Mouse (Mus musculus) lung, embryonic 15.5 days (tissue): Measurements from ENCODE around the gene Olfr1446. TPM values are rescaled to one million over a fixed set of nuclear protein-coding genes. Genes with fewer than 3 reads are reported as not detected.

Experiments
- ATAC-seq: fragments of 200-750 bp; cut with Nextera tagmentation; 2 replicates; pipeline ENCODE4 v1.8.0; 2017; ENCODE audit warnings: moderate number of reproducible peaks, borderline replicate concordance; ENCODE audit not compliant: low FRiP score, low TSS enrichment; ENCODE audit errors: extremely low read depth
- H3K27ac ChIP-seq: fragments of 300-500 bp; sonication (generic); 2 replicates; pipeline ENCODE4 v1.5.1; 2015; ENCODE audit warnings: moderate library complexity, mild to moderate bottlenecking, inconsistent platforms
- H3K27me3 ChIP-seq: fragments of 300-500 bp; sonication (generic); 2 replicates; pipeline ENCODE4 v1.6.1; 2015; ENCODE audit warnings: inconsistent platforms
- H3K36me3 ChIP-seq: fragments of 300-500 bp; sonication (generic); 2 replicates; pipeline ENCODE4 v1.6.1; 2015; ENCODE audit warnings: inconsistent platforms
- H3K4me1 ChIP-seq: fragments of 300-500 bp; sonication (generic); 2 replicates; pipeline ENCODE4 v1.6.1; 2015; ENCODE audit warnings: inconsistent platforms
- H3K4me2 ChIP-seq: fragments of 300-500 bp; sonication (generic); 2 replicates; pipeline ENCODE4 v1.6.1; 2015; ENCODE audit warnings: inconsistent platforms, mild to moderate bottlenecking, moderate library complexity
- H3K4me3 ChIP-seq: fragments of 300-500 bp; sonication (generic); 2 replicates; pipeline ENCODE4 v1.5.1; 2015; ENCODE audit warnings: mild to moderate bottlenecking, inconsistent platforms
- H3K9ac ChIP-seq: fragments of 300-500 bp; sonication (generic); 2 replicates; pipeline ENCODE4 v1.6.1; 2015; ENCODE audit warnings: inconsistent platforms
- H3K9me3 ChIP-seq: fragments of 300-500 bp; sonication (generic); 2 replicates; pipeline ENCODE4 v1.6.1; 2016; ENCODE audit warnings: inconsistent platforms
- WGBS: fragments of 180-500 bp; shearing (Covaris S2); methylation state at CpG from one replicate; pipeline ENCODE4 v1.1.7; 2015; 5-methylcytosine and 5-hydroxymethylcytosine counted together
- polyA plus RNA-seq: library from polyadenylated mRNA; unstranded; fragments of >200 nt; fragmentation: Nextera tagmentation; extraction: Ambion mirVana; gene quantifications from 2 replicates; pipeline ENCODE4 v1.2.1, GENCODE M21; 2015

Olfr1446 gene
- not detected in 2 replicates for polyA plus RNA-seq

GRCm38 (mm10) chr19:12893424-12893823 is at the start of gene Olfr1446:
TSS of gene Olfr1446 (minus strand) at chr19:12893524.
- Histone ChIP-seq H3K36me3 (no peaks in the 10 kb centered on the region), H3K27me3 (no peaks in the 10 kb centered on the region), H3K4me3 (no peak within 1 kb of the TSS), H3K9me3 (no peaks in the 10 kb centered on the region), H3K4me2 (no peak within 1 kb of the TSS), H3K4me1 (no peaks in the 10 kb centered on the region), H3K27ac (no peak within 1 kb of the TSS), H3K9ac (no peak within 1 kb of the TSS)
- no peak for ATAC-seq
- WGBS: 64% methylated on average over 1 of the region's 1 CpGs

- Histone ChIP-seq H3K4me3 (no peak within 1 kb of the TSS), H3K9me3 (no peaks in the 10 kb centered on the region), H3K27ac (no peak within 1 kb of the TSS), H3K9ac (no peak within 1 kb of the TSS), H3K4me2 (no peak within 1 kb of the TSS), H3K4me1 (no peaks in the 10 kb centered on the region), H3K36me3 (no peaks in the 10 kb centered on the region), H3K27me3 (no peaks in the 10 kb centered on the region)
- no peak for ATAC-seq
Measured at GRCm38 (mm10) chr19:12930540-12930939, 37.2 kb upstream of the Olfr1446 start, which contains the start of gene Olfr1449. TSS of gene Olfr1449 (plus strand) at chr19:12930840.

GRCm38 (mm10) chr19:12924319-12924718 is 31.0 kb upstream of the Olfr1446 start, which contains the start of gene Olfr1448:
TSS of gene Olfr1448 (minus strand) at chr19:12924419.
- H3K27ac ChIP-seq: no peak within 1 kb of the TSS
- H3K4me2 ChIP-seq: no peak within 1 kb of the TSS
- no peaks in the 10 kb centered on the region for H3K9me3 ChIP-seq
- no peaks in the 10 kb centered on the region for H3K36me3 ChIP-seq
- H3K27me3 ChIP-seq: no peaks in the 10 kb centered on the region
- WGBS: 59% methylated on average over 1 of the region's 1 CpGs
- no peak within 1 kb of the TSS for H3K9ac ChIP-seq
- no peaks in the 10 kb centered on the region for H3K4me1 ChIP-seq
- no peak for ATAC-seq
- H3K4me3 ChIP-seq: no peak within 1 kb of the TSS

- Histone ChIP-seq H3K36me3 (no peaks in the 10 kb centered on the region), H3K9ac (no peak within 1 kb of the TSS), H3K4me3 (no peak within 1 kb of the TSS), H3K27me3 (no peaks in the 10 kb centered on the region), H3K4me2 (no peak within 1 kb of the TSS), H3K27ac (no peak within 1 kb of the TSS), H3K9me3 (no peaks in the 10 kb centered on the region), H3K4me1 (no peaks in the 10 kb centered on the region)
- 90% methylated on average over 1 of the region's 1 CpGs for WGBS
- ATAC-seq: no peak
Measured at GRCm38 (mm10) chr19:12903643-12904042, 10.3 kb upstream of the Olfr1446 start, which contains the start of gene Olfr1447. TSS of gene Olfr1447 (minus strand) at chr19:12903743.

GRCm38 (mm10) chr19:12883555-12883954 is 9.8 kb downstream of the Olfr1446 start, which contains the start of gene Olfr1445:
TSS of gene Olfr1445 (plus strand) at chr19:12883855.
- Histone ChIP-seq H3K4me1 (no peaks in the 10 kb centered on the region), H3K9ac (no peak within 1 kb of the TSS), H3K27me3 (no peaks in the 10 kb centered on the region), H3K4me3 (no peak within 1 kb of the TSS), H3K9me3 (no peaks in the 10 kb centered on the region), H3K36me3 (no peaks in the 10 kb centered on the region), H3K27ac (no peak within 1 kb of the TSS), H3K4me2 (no peak within 1 kb of the TSS)
- ATAC-seq: no peak
- 76% methylated on average over 2 of the region's 2 CpGs for WGBS

GRCm38 (mm10) chr19:12856983-12857382 is 36.3 kb downstream of the Olfr1446 start, which contains the start of gene Olfr1444:
TSS of gene Olfr1444 (plus strand) at chr19:12857283.
- WGBS: 51% methylated on average over 1 of the region's 1 CpGs
- no peak within 1 kb of the TSS for H3K27ac ChIP-seq
- no peak for ATAC-seq
- H3K36me3 ChIP-seq: no peaks in the 10 kb centered on the region
- no peak within 1 kb of the TSS for H3K4me3 ChIP-seq
- H3K9ac ChIP-seq: no peak within 1 kb of the TSS
- H3K9me3 ChIP-seq: no peaks in the 10 kb centered on the region
- no peak within 1 kb of the TSS for H3K4me2 ChIP-seq
- H3K4me1 ChIP-seq: no peaks in the 10 kb centered on the region
- H3K27me3 ChIP-seq: no peaks in the 10 kb centered on the region

- H3K4me1 ChIP-seq: no peaks in the 10 kb centered on the region
- no peak within 1 kb of the TSS for H3K27ac ChIP-seq
- no peak within 1 kb of the TSS for H3K4me3 ChIP-seq
- no peaks in the 10 kb centered on the region for H3K9me3 ChIP-seq
- H3K9ac ChIP-seq: no peak within 1 kb of the TSS
- H3K27me3 ChIP-seq: no peaks in the 10 kb centered on the region
- no peak for ATAC-seq
- no peaks in the 10 kb centered on the region for H3K36me3 ChIP-seq
- no peak within 1 kb of the TSS for H3K4me2 ChIP-seq
Measured at GRCm38 (mm10) chr19:12846382-12846781, 46.9 kb downstream of the Olfr1446 start, which contains the start of gene Gm5244. TSS of gene Gm5244 (plus strand) at chr19:12846682.

- H3K9ac ChIP-seq: no peak overlapping the region
- H3K4me3 ChIP-seq: no peak overlapping the region
- WGBS: 89% methylated on average over 1 of the region's 1 CpGs
- H3K36me3 ChIP-seq: no peaks in the 10 kb centered on the region
- no peak overlapping the region for H3K4me2 ChIP-seq
- ATAC-seq: no peak
- no peaks in the 10 kb centered on the region for H3K4me1 ChIP-seq
- H3K9me3 ChIP-seq: no peaks in the 10 kb centered on the region
- no peak overlapping the region for H3K27ac ChIP-seq
- no peaks in the 10 kb centered on the region for H3K27me3 ChIP-seq
Measured at GRCm38 (mm10) chr19:12838507-12838906, 54.8 kb downstream of the Olfr1446 start.

Other genes with a start within 250 kb of the Olfr1446 start
- not detected in 2 replicates for gene Olfr1442, start 223.1 kb downstream of the Olfr1446 start, polyA plus RNA-seq
- not detected in 2 replicates for gene Olfr1443, start 215.4 kb downstream of the Olfr1446 start, polyA plus RNA-seq
- gene Keg1, start 197.7 kb downstream of the Olfr1446 start, polyA plus RNA-seq: 0.14 TPM in 1 of 2 replicates, not detected in the other
- 1.2 and 1.3 TPM in 2 replicates for gene Cntf, start 127.9 kb downstream of the Olfr1446 start, polyA plus RNA-seq
- 14.1 and 14.7 TPM in 2 replicates for gene Zfp91, start 97.4 kb downstream of the Olfr1446 start, polyA plus RNA-seq
- gene Lpxn, start 97.3 kb downstream of the Olfr1446 start, polyA plus RNA-seq: 1.7 and 2.5 TPM in 2 replicates
- not detected in 2 replicates for gene Gm5244, start 46.8 kb downstream of the Olfr1446 start, polyA plus RNA-seq
- gene Olfr1444, start 36.2 kb downstream of the Olfr1446 start, polyA plus RNA-seq: not detected in 2 replicates
- not detected in 2 replicates for gene Olfr1445, start 9.7 kb downstream of the Olfr1446 start, polyA plus RNA-seq
- not detected in 2 replicates for gene Olfr1447, start 10.2 kb upstream of the Olfr1446 start, polyA plus RNA-seq
- not detected in 2 replicates for gene Olfr1448, start 30.9 kb upstream of the Olfr1446 start, polyA plus RNA-seq
- gene Olfr1449, start 37.3 kb upstream of the Olfr1446 start, polyA plus RNA-seq: not detected in 2 replicates
- gene Olfr1450, start 56.7 kb upstream of the Olfr1446 start, polyA plus RNA-seq: not detected in 2 replicates
- not detected in 2 replicates for gene Olfr1451, start 101.5 kb upstream of the Olfr1446 start, polyA plus RNA-seq
- gene Olfr1453, start 134.8 kb upstream of the Olfr1446 start, polyA plus RNA-seq: not detected in 2 replicates
- not detected in 2 replicates for gene Olfr1454, start 167.1 kb upstream of the Olfr1446 start, polyA plus RNA-seq
- gene Olfr1457, start 204.4 kb upstream of the Olfr1446 start, polyA plus RNA-seq: not detected in 2 replicates
- not detected in 2 replicates for gene Olfr1458, start 213.3 kb upstream of the Olfr1446 start, polyA plus RNA-seq